Mouse (Mus musculus): ENCODE results near the gene A630001G21Rik. TPM values are rescaled to one million over a fixed set of nuclear protein-coding genes. Genes with fewer than 3 reads are reported as not detected.

Gene A630001G21Rik
- polyA plus RNA-seq, 1 experiment from 2014 or later = 0.48 TPM

DNA sequence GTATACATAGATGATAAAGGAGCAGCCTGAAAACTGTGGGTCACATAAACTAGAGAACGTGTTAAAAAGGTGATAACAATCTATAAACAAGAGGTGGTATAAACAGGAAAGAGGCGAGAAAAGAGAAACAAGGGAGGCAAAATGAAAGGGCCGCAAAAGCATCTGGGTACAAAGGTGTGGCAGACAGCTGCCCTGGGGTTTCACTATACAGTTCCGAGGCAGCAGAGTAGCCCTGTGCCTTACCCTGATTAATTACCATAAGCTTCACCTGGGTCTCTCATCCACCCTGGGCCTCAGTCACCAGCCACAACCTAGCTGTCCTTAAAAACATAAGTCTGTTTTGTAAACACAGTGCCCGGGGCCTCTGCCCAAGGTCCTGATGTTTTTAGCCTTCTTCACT is 91.8 kb downstream of the A630001G21Rik start:
- ATAC-seq = no peak
- Histone ChIP-seq H3K36me3 (ENCODE audit: control insufficient read depth, insufficient read depth, low read length) (no peaks in the 10 kb centered on the region), H3K4me2 (ENCODE audit: low read length) (no peak overlapping the region), H3K9me3 (replicated peaks; ENCODE audit: control insufficient read depth, low read length) (no peaks in the 10 kb centered on the region), H3K27ac (ENCODE audit: low read depth, low read length) (no peak overlapping the region), H3K4me1 (ENCODE audit: control insufficient read depth, insufficient read depth, low read length) (no peaks in the 10 kb centered on the region), H3K4me3 (ENCODE audit: low read depth, low read length) (no peak overlapping the region), H3K9ac (ENCODE audit: low read length) (no peak overlapping the region), H3K27me3 (replicated peaks; ENCODE audit: control insufficient read depth, insufficient read depth, low read length) (no peaks in the 10 kb centered on the region)
- 82% methylated on average over 5 of the region's 5 CpGs for WGBS
- DNase-seq (ENCODE audit: low spot score) = no peak

DNA sequence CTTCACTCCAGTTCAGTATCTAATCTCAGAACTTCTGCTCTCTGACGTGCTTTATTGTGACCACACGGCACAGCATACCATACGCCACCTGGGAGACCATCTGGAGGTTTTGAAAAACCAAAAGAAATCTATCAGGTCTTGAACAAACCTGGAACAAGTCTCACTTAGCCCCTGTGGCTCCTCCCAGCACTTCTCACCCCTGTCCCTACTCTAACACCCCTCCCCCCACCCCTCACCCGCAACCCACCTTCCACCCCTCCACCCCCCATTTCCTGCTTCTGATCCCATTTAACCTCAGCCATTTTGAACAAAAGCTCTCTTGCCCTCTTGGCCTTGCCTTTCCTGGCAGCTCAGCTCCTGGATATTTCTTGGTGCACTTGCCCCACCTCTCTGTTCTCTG is 98.2 kb downstream of the A630001G21Rik start:
- H3K27ac ChIP-seq (ENCODE audit: low read depth, low read length) = no peak overlapping the region
- H3K4me2 ChIP-seq (ENCODE audit: low read length) = no peak overlapping the region
- 70% methylated on average over 4 of the region's 4 CpGs for WGBS
- no peaks in the 10 kb centered on the region for H3K9me3 ChIP-seq (replicated peaks; ENCODE audit: control insufficient read depth, low read length)
- no peaks in the 10 kb centered on the region for H3K4me1 ChIP-seq (ENCODE audit: control insufficient read depth, insufficient read depth, low read length)
- no peak for DNase-seq (ENCODE audit: low spot score)
- ATAC-seq = no peak
- no peaks in the 10 kb centered on the region for H3K27me3 ChIP-seq (replicated peaks; ENCODE audit: control insufficient read depth, insufficient read depth, low read length)
- no peak overlapping the region for H3K4me3 ChIP-seq (ENCODE audit: low read depth, low read length)
- H3K9ac ChIP-seq (ENCODE audit: low read length) = no peak overlapping the region
- no peaks in the 10 kb centered on the region for H3K36me3 ChIP-seq (ENCODE audit: control insufficient read depth, insufficient read depth, low read length)

Small RNA genes within 50 kb of the gene (microRNA-seq; reads per million reads assigned to microRNA genes)
- gene Gm25472 (not detected), gene Mir8096 (not detected)

Other genes with a start within 250 kb of the A630001G21Rik start
- not detected in 2 replicates for gene G530012D18Rik, start 203.0 kb downstream of the A630001G21Rik start, polyA plus RNA-seq (2014; fragmentation: Nextera tagmentation; extraction: Ambion mirVana)
- 0.25 and 0.44 TPM in 2 replicates for gene Sp110, start 179.8 kb downstream of the A630001G21Rik start, polyA plus RNA-seq (2014; fragmentation: Nextera tagmentation; extraction: Ambion mirVana)
- 0.52 and 0.59 TPM in 2 replicates for gene Sp140, start 178.3 kb downstream of the A630001G21Rik start, polyA plus RNA-seq (2014; fragmentation: Nextera tagmentation; extraction: Ambion mirVana)
- gene Sp100, start 128.7 kb downstream of the A630001G21Rik start, polyA plus RNA-seq (2014; fragmentation: Nextera tagmentation; extraction: Ambion mirVana) = 0.32 and 0.37 TPM in 2 replicates
- 62.9 and 74.3 TPM in 2 replicates for gene Cab39, start 14.8 kb upstream of the A630001G21Rik start, polyA plus RNA-seq (2014; fragmentation: Nextera tagmentation; extraction: Ambion mirVana)
- 149 and 157 TPM in 2 replicates for gene Itm2c, start 115.6 kb upstream of the A630001G21Rik start, polyA plus RNA-seq (2014; fragmentation: Nextera tagmentation; extraction: Ambion mirVana)
- gene 4933407L21Rik, start 149.8 kb upstream of the A630001G21Rik start, polyA plus RNA-seq (2014; fragmentation: Nextera tagmentation; extraction: Ambion mirVana) = 4.0 and 4.2 TPM in 2 replicates
- gene Gpr55, start 182.4 kb upstream of the A630001G21Rik start, polyA plus RNA-seq (2014; fragmentation: Nextera tagmentation; extraction: Ambion mirVana) = 0.05 TPM in 1 of 2 replicates, not detected in the other
- gene Spata3, start 238.2 kb upstream of the A630001G21Rik start, polyA plus RNA-seq (2014; fragmentation: Nextera tagmentation; extraction: Ambion mirVana) = 0.45 TPM in 1 of 2 replicates, not detected in the other

Data from forebrain, embryonic 14.5 days (tissue).